Mouse (Mus musculus) limb, embryonic 14.5 days (tissue): ENCODE data around the gene Nek5. TPM values are rescaled to one million over a fixed set of nuclear protein-coding genes. Genes with fewer than 3 reads are reported as not detected.
A peak's percentile ranks its signal among the peaks of the same experiment; 100 is the strongest.

Source experiments
- ATAC-seq: fragments of 200-750 bp; cut with Nextera tagmentation; 2 replicates; pipeline ENCODE4 v1.8.0; 2017; ENCODE audit warnings: low read depth, moderate number of reproducible peaks, moderate TSS enrichment; ENCODE audit not compliant: low FRiP score
- DNase-seq: peaks from one replicate; pipeline ENCODE4 v3.0.0-alpha.2; 2015; ENCODE audit warnings: low spot score
- H3K27ac ChIP-seq: fragments of 300-500 bp; sonication (generic); replicated peaks from 2 replicates; pipeline ENCODE4 v1.5.1; 2014; ENCODE audit warnings: low read depth, mild to moderate bottlenecking, low read length, moderate library complexity, mixed read lengths
- H3K27me3 ChIP-seq: fragments of 300-500 bp; sonication (generic); 2 replicates; pipeline ENCODE4 v1.6.1; 2014; ENCODE audit warnings: low read length, mixed read lengths; ENCODE audit not compliant: control insufficient read depth, insufficient read depth
- H3K36me3 ChIP-seq: fragments of 300-500 bp; sonication (generic); 2 replicates; pipeline ENCODE4 v1.6.1; 2014; ENCODE audit warnings: mild to moderate bottlenecking, low read length, moderate library complexity, mixed read lengths; ENCODE audit not compliant: control insufficient read depth, insufficient read depth
- H3K4me1 ChIP-seq: fragments of 300-500 bp; sonication (generic); 2 replicates; pipeline ENCODE4 v1.6.1; 2014; ENCODE audit warnings: antibody characterized with exemption, low read length, mixed read lengths; ENCODE audit not compliant: control insufficient read depth, insufficient read depth
- H3K4me2 ChIP-seq: fragments of 300-500 bp; sonication (generic); replicated peaks from 2 replicates; pipeline ENCODE4 v1.6.1; 2014; ENCODE audit warnings: low read depth, mild to moderate bottlenecking, low read length, moderate library complexity; ENCODE audit not compliant: severe bottlenecking
- H3K4me3 ChIP-seq: fragments of 300-500 bp; sonication (generic); replicated peaks from 2 replicates; pipeline ENCODE4 v1.5.1; 2014; ENCODE audit warnings: low read length
- H3K9ac ChIP-seq: fragments of 300-500 bp; sonication (generic); 2 replicates; pipeline ENCODE4 v1.6.1; 2014; ENCODE audit warnings: mild to moderate bottlenecking, low read depth, low read length, moderate library complexity; ENCODE audit not compliant: severe bottlenecking
- H3K9me3 ChIP-seq: fragments of 300-500 bp; sonication (generic); 2 replicates; pipeline ENCODE4 v1.6.1; 2016; ENCODE audit warnings: low read length; ENCODE audit not compliant: control insufficient read depth
- POLR2A ChIP-seq: fragments of 200-500 bp; IDR thresholded peaks from 2 replicates; pipeline ENCODE4 v1.8.0; 2012; ENCODE audit warnings: inconsistent platforms, mild to moderate bottlenecking, moderate library complexity, borderline replicate concordance; ENCODE audit not compliant: insufficient read depth, insufficient read length; ENCODE audit errors: extremely low read depth
- WGBS: fragments of 180-500 bp; shearing (Covaris S2); extraction: QIAGEN DNeasy Blood & Tissue Kit; methylation state at CpG from one replicate; pipeline ENCODE4 v1.1.7; 2014; 5-methylcytosine and 5-hydroxymethylcytosine counted together
- polyA plus RNA-seq, 2 experiments: library from polyadenylated mRNA; depleted of rRNA in 1 of 2; stranded (reverse) in 1 of 2; unstranded in 1 of 2; fragments of >200 nt; fragmentation: Nextera tagmentation in 1 of 2; extraction: Ambion mirVana in 1 of 2; gene quantifications; 2 replicates each; pipeline versions ENCODE4 v1.2.1 to v1.2.3; 2012 to 2014

Nek5 gene
- polyA plus RNA-seq, 2 experiments, result 0.15 to 0.26 TPM

GRCm38 (mm10) chr8:22164431-22164830 lies 39.6 kb upstream of the Nek5 start:
- Histone ChIP-seq H3K27me3 (no peaks in the 10 kb centered on the region), H3K4me1 (no peaks in the 10 kb centered on the region), H3K36me3 (peaks cover 15% of the 10 kb centered on the region), H3K4me2 (no peak overlapping the region), H3K27ac (no peak overlapping the region), H3K9me3 (no peaks in the 10 kb centered on the region), H3K4me3 (no peak overlapping the region), H3K9ac (no peak overlapping the region)
- 88% methylated on average over 10 of the region's 10 CpGs for WGBS
- ATAC-seq, result no peak
- DNase-seq, result no peak
- no peak for TF ChIP-seq POLR2A

DNA sequence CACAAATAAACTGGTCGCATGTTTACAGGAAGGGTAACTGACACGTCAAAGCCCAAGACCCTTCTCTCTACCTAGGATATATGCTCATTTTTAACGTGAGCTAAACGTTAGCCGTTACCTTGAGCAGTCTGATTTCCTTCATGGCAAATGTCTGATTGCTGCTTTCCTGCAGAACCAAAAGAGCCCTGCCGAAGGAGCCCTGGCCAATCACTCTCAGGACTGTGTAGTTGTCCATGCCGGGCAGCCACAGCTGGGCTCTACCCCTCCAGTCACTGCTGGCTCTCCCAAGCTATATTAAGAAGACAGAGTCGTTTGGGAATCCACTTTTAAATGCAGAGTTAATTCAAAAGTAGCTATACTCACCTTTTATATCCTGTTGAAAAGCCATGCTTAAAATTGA lies 37.4 kb upstream of the Nek5 start:
- Histone ChIP-seq H3K4me3 (no peak overlapping the region), H3K27ac (no peak overlapping the region), H3K4me1 (no peaks in the 10 kb centered on the region), H3K4me2 (no peak overlapping the region), H3K9me3 (no peaks in the 10 kb centered on the region), H3K27me3 (no peaks in the 10 kb centered on the region), H3K9ac (no peak overlapping the region), H3K36me3 (no peaks in the 10 kb centered on the region; the same call in 1 of the 2 replicates)
- DNase-seq, result no peak
- no peak for TF ChIP-seq POLR2A
- ATAC-seq, result no peak
- 73% methylated on average over 8 of the region's 8 CpGs for WGBS

GRCm38 (mm10) chr8:22150345-22150663 lies 25.5 kb upstream of the Nek5 start:
- no peak for ATAC-seq

GRCm38 (mm10) chr8:22149643-22150344 lies 24.9 kb upstream of the Nek5 start:
- no peak overlapping the region for H3K27ac ChIP-seq
- no peak overlapping the region for H3K4me2 ChIP-seq
- H3K27me3 ChIP-seq, result no peaks in the 10 kb centered on the region
- WGBS, result 93% methylated on average over 11 of the region's 11 CpGs
- DNase-seq, result no peak
- no peaks in the 10 kb centered on the region for H3K9me3 ChIP-seq
- no peak overlapping the region for H3K4me3 ChIP-seq
- H3K36me3 ChIP-seq, result peaks cover 3% of the 10 kb centered on the region; the same call in 1 of the 2 replicates
- no peak overlapping the region for H3K9ac ChIP-seq
- TF ChIP-seq POLR2A, result no peak
- H3K4me1 ChIP-seq, result no peaks in the 10 kb centered on the region
- ATAC-seq, result no peak

More at GRCm38 (mm10) chr8:22150345-22150663, 25.5 kb upstream of the Nek5 start:
- WGBS, result 57% methylated on average over 3 of the region's 3 CpGs
- Histone ChIP-seq H3K4me1 (no peaks in the 10 kb centered on the region), H3K27me3 (no peaks in the 10 kb centered on the region), H3K9ac (no peak overlapping the region), H3K27ac (no peak overlapping the region), H3K36me3 (peaks cover 3% of the 10 kb centered on the region; the same call in 1 of the 2 replicates), H3K4me2 (no peak overlapping the region), H3K4me3 (no peak overlapping the region), H3K9me3 (no peaks in the 10 kb centered on the region)
- peak; percentile 38 for DNase-seq
- no peak for TF ChIP-seq POLR2A

GRCm38 (mm10) chr8:22148367-22148740 lies 23.5 kb upstream of the Nek5 start:
- ATAC-seq (no peak), DNase-seq (no peak)
- no peak overlapping the region for H3K9ac ChIP-seq
- TF ChIP-seq POLR2A, result no peak
- H3K9me3 ChIP-seq, result no peaks in the 10 kb centered on the region
- H3K27me3 ChIP-seq, result no peaks in the 10 kb centered on the region
- H3K36me3 ChIP-seq, result peaks cover 3% of the 10 kb centered on the region; the same call in 1 of the 2 replicates
- no peak overlapping the region for H3K4me3 ChIP-seq
- no peak overlapping the region for H3K4me2 ChIP-seq
- H3K27ac ChIP-seq, result no peak overlapping the region
- no peaks in the 10 kb centered on the region for H3K4me1 ChIP-seq
- WGBS, result 83% methylated on average over 7 of the region's 7 CpGs

- no peaks in the 10 kb centered on the region for H3K27me3 ChIP-seq
- 72% methylated on average over 9 of the region's 9 CpGs for WGBS
- ATAC-seq, result no peak
Observed at GRCm38 (mm10) chr8:22147706-22148366, 23.0 kb upstream of the Nek5 start.

More at GRCm38 (mm10) chr8:22147706-22148366, 23.0 kb upstream of the Nek5 start:
- Histone ChIP-seq H3K9ac (no peak overlapping the region), H3K4me3 (no peak overlapping the region), H3K36me3 (peaks cover 3% of the 10 kb centered on the region; the same call in 1 of the 2 replicates), H3K9me3 (no peaks in the 10 kb centered on the region), H3K4me2 (no peak overlapping the region), H3K4me1 (no peaks in the 10 kb centered on the region), H3K27ac (no peak overlapping the region)
- no peak for DNase-seq
- no peak for TF ChIP-seq POLR2A
